Mouse (Mus musculus) erythroblast, adult 5-6 weeks (primary cell): ENCODE results near the gene Plcl2. TPM values are rescaled to one million over a fixed set of nuclear protein-coding genes. Genes with fewer than 3 reads are reported as not detected.

Experiments
- ATAC-seq: replicated peaks from 2 replicates; pipeline ENCODE4 v1.8.0; 2016; ENCODE audit warnings: moderate number of reproducible peaks, mild to moderate bottlenecking, moderate TSS enrichment, inconsistent platforms; ENCODE audit not compliant: poor library complexity, low FRiP score, severe bottlenecking
- total RNA-seq, 2 experiments: library from RNA; stranded (forward) in 1 of 2; stranded (reverse) in 1 of 2; fragments of 150-400 nt in 1 of 2; fragments of 200-764, 138-1000 nt in 1 of 2; gene quantifications; 2 replicates each; pipeline versions ENCODE4 v1.2.3 to v1.2.4; 2015 to 2017; ENCODE audit warnings: low replicate concordance in 2 of 2

The Plcl2 gene
- 97.0 and 109 TPM in 2 replicates for total RNA-seq (2015; ENCODE audit: low replicate concordance)
- total RNA-seq (2017; ENCODE audit: low replicate concordance) = 129 and 135 TPM in 2 replicates

DNA sequence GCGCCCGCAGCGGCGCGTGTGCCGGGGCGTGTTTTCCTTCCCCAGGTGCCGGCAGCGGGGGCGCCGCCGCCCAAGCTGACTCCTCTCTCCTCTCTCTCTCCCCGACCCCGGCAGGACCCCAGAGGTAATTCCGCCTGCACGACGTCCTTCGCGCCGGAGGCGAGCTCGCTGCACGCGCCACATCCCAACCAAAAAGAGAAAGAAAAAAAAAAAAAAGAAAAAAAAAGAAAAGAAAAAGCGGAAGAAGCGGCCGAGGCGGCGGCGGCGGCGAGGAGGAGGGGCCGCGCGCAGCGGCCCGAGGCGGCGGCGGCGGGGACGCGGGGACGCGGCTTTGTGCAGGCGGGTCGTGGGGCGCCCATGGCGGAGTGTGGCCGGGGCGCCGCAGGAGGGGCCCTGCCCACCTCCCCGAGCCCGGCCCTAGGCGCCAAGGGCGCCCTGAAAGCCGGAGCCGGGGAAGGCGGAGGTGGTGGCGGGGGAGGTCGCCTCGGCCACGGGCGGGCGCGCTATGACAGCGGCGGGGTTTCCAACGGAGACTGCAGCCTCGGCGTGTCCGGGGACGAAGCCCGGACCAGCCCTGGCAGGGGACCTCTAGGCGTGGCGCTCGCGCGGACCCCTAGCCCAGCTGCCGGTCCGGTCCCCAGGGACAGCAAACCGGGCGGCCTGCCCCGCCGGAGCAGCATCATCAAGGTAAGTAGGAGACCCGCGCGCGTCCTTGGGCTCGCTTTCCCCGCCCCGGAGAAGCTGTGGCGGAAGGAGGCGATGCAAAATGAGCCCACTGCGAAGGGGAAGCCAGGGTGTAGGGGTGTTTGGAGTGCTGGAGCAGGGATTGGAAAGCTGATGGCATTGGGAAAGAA lies at the start of gene Plcl2:
TSS of gene Plcl2 (plus strand) at position 153 of the 854 bp plus-strand sequence.
- ATAC-seq = 0 out of 2 replicates have a peak, but pooled peaks have one; percentile 17

DNA sequence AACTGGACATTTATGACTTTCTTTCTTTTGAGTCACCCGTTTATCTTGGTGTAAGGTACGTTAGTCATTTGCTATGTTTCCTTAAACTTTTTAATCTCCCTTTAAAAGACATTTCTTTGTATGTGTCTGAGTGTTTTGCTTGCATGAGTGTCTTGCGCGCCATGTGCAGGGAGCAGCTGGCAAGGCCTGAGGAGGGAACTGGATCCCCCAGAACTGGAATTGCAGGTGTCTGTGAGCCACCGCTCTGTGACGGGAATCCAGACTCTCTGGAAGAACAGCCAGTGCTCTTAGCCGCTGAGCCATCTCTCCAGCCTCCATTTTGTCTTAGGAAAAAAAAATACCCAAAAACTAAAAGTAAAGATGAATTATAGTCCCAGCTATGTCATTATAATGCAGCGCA lies 48.9 kb upstream of the Plcl2 start:
- no peak for ATAC-seq

DNA sequence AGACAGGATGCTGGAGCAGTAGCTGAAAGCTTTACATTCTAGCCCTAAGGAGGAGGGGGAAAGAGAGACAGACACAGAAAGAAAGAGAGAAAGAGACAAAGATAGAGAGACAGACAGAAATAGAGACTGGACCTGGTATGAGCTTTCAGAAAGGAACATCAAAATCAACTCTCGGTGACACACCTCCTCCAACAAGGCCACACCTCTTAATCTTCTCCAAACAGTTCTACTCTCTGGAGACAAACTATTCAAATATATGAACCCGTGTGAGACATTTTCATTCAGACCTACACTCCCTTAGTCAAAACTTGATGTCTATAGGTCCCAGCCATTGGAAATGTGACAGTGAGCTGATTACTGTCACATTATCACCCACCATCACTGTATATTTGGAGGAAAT lies 41.8 kb upstream of the Plcl2 start:
- peak; percentile 73 for ATAC-seq

DNA sequence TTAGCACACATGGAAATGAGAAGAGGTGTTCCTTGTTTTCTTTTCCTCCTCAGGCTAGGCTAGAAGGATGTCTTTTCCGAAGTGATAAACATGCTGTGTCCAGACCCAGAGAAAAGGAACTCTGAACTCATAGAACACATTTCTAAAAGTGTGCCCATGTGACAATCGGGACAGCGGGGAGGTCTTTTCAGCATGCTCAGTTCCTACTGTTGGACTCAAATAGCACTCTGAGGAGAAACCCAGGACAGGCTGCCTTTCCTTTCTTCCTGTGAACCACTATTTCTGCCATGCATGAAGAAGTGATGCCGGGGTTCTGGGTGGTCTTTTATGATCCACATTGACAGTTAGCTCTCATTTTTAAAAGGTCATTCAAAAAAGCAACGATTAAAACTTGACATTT lies 40.1 kb upstream of the Plcl2 start:
- ATAC-seq = no peak

DNA sequence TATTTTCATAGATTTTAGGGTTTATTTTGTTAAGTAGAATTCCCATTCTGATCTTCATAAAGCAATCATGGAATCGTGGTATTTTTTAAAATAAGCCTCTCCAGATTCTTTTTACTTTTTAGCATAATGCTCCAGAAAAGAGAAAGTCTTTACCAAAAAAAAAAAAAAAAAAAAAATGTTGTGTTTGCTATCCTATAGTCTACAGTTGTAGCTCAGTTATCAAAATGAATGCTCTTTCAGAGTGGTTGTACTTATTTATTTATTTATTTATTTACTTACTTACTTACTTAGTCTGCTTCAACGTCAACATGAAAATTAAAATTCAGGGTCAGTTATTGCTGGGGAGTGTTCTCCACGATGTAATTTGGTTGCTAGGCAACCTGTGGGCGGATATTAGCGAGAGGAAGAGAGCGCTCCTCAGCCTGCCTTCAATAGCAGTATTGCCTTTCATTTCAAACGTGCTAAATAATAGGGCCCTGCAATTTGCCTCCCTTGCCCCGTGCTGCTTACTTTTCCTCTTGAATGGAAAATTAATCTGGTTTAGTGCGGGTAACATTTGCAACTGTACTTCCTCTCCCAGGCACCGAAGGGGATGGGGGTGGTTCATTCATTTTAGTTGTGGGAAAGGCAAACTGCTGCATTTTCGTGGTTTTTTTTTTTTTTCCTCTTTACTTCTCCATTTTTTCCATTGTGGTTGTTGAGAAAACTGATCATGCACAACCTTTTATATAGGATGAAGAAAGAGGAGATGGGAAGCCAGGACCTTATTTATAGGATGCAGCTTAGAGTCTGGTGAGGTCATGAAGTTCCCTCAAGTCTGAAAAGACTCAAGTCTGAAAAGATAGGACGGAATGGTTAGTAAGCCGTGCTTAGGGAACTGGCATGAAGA lies 39.4 kb upstream of the Plcl2 start:
- peak; percentile 80 for ATAC-seq

GRCm38 (mm10) chr17:50470432-50471078 lies 38.6 kb upstream of the Plcl2 start:
- ATAC-seq = peak; percentile 38

GRCm38 (mm10) chr17:50471230-50471629 lies 38.0 kb upstream of the Plcl2 start:
- ATAC-seq = no peak

DNA sequence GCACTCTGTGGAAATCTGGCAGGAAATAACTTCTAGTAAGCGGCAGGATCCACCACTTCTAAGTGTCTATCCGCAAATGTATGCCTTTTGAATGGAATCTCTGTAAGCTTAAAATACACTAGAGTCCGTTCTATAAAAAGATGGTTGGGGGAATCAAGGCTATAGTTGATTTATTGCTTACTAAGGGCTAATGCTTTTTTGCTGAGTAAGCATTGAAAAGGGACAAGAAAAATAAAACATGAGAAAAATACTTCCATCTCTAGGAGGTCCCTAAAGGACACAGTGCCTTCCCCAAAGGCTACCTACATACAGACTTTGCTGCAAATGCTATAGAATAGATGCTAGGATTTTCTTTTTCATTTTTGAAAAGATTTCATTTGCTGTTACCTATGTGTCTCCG lies 31.9 kb upstream of the Plcl2 start:
- no peak for ATAC-seq

- no peak for ATAC-seq
Measured at GRCm38 (mm10) chr17:50480867-50481266, 28.3 kb upstream of the Plcl2 start.

DNA sequence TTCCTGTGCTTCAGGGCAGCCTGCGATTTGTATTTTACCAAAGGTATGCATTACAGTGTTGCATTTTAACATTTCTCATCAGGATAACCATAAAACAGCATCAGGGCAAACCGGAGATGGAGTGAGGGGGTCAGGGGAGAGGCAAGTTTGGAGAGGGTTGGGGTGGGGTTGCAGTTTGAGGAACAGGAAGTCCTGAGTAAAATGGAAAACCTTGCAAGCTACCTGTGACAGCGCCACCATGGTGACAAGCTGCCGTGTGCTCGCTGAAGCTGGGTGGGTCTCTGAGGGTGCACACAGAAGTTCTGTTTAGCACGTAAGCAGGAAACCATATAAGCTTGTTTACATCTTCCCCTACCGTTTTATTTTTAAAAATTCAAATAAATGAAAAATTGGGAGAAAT lies 25.5 kb upstream of the Plcl2 start:
- ATAC-seq = no peak

DNA sequence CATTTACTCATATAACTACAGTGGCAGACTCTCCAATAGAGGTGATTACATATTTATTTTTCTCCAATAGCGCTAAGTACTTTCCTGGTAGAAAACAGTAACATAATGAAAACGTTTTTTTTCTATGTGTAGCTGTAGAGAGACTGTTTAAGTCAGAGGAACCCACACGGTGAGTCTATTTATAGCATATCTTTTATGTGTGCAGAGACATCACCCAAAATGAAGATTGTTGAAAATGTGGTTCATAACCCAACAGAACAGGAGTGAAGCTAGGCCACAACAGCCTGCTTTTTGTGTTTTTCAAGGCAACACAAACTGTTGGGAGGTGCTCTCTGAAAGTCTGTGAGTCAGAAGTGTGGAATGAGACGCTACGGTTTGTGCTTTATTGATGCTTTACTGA lies 24.2 kb upstream of the Plcl2 start:
- no peak for ATAC-seq

GRCm38 (mm10) chr17:50487058-50487618 lies 22.1 kb upstream of the Plcl2 start:
- no peak for ATAC-seq

- no peak for ATAC-seq
Measured at GRCm38 (mm10) chr17:50487670-50488069, 21.5 kb upstream of the Plcl2 start.

DNA sequence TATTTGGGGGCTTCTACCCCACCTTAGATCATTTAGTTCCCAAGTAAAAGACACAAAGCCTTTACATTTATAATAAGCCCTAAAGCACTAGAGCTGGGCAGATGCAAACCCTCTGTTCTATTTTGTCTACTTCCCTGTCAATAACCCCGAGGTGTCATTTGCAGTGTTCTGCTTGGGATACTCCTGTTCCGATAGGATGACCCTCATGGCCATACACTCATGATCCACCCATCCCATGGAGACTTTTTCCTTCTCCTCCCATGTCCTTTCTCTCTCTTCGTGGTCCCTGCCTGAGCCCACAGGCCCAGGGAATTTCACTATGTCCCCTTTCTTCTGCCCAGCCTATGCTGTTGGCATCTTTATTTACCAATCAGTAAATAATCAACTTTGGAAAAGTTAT lies 20.8 kb upstream of the Plcl2 start:
- ATAC-seq = no peak

DNA sequence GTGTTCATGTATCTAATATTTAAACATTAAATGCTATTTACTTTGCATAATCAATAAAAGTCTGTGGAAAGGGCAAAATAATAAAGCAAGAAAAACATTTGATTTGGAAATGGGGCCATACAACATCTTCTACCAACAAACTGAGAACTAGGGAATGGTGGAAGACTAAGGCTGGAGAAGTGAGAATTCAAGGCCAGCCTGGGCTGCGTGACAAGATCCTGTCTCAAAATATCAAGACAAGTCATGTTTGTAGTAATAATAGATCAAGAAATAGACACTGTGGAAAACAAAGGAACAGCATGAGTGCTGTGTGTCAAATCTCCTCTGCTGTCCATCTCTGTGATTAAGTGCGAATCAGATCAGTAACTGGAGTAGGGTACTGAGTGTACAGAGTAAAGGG lies 20.3 kb upstream of the Plcl2 start:
- ATAC-seq = no peak

GRCm38 (mm10) chr17:50490644-50491430 lies 18.4 kb upstream of the Plcl2 start:
- ATAC-seq = no peak

- ATAC-seq = no peak
Measured at GRCm38 (mm10) chr17:50491496-50491895, 17.7 kb upstream of the Plcl2 start.

- ATAC-seq = no peak
Measured at GRCm38 (mm10) chr17:50495216-50495889, 13.8 kb upstream of the Plcl2 start.
